Comparison of ENCODE assay signal across 13 mouse cellular contexts in the genomic region with DNA sequence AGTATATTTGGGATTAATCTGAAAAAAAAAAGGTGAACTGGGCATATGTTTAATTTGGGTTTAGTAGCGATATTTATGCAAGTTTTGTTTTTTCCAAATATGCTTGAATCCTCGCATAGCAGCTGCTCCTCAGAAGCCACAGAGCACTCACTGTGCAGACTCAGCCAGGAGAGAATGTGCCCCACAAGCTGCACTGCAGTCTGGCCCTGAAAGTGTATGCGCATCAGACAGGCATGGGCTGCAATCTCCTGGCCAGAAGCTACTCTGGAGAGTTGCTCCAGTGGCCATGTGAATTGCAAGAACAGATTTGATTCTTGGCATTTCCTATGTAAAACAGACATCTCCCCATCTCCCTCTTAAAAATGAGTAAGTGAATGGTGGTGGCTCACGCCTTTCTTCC.
"Had no signal": no experiment of that assay in that cellular context is flagged by ENCODE, and none has a peak within 500 bp of the region (broad histone marks: within the 10 kb centered on the region; RNA-seq: fewer than 3 reads in every experiment).

No protein-coding gene starts in this region.

- H3K9me3 ChIP-seq: limb, embryonic 13.5 days; neural tube, embryonic 15.5 days had no signal

- H3K27ac ChIP-seq: kidney, postnatal 0 days; limb, embryonic 13.5 days; liver, embryonic 14.5 days; neural tube, embryonic 15.5 days; stomach, postnatal 0 days had no signal

- H3K4me3 ChIP-seq: limb, embryonic 13.5 days; myocyte; neural tube, embryonic 15.5 days had no signal

- H3K36me3 ChIP-seq: limb, embryonic 13.5 days; neural tube, embryonic 15.5 days had no signal

- DNase-seq: kidney, adult 11 months; kidney, adult 9 months; kidney, postnatal 36 days; lung, adult 18-20 months; midbrain, embryonic 14.5 days; right cerebral cortex, adult 18-20 months; thymus, postnatal 36 days had no signal

- H3K27me3 ChIP-seq: neural tube, embryonic 15.5 days had no signal

- H3K4me2 ChIP-seq: limb, embryonic 13.5 days; neural tube, embryonic 15.5 days had no signal

- H3K9ac ChIP-seq: limb, embryonic 13.5 days; liver, embryonic 14.5 days; neural tube, embryonic 15.5 days had no signal

- H3K4me1 ChIP-seq: limb, embryonic 13.5 days; neural tube, embryonic 15.5 days had no signal
